Comparison of ENCODE assay signal across 10 mouse cellular contexts in the genomic region with DNA sequence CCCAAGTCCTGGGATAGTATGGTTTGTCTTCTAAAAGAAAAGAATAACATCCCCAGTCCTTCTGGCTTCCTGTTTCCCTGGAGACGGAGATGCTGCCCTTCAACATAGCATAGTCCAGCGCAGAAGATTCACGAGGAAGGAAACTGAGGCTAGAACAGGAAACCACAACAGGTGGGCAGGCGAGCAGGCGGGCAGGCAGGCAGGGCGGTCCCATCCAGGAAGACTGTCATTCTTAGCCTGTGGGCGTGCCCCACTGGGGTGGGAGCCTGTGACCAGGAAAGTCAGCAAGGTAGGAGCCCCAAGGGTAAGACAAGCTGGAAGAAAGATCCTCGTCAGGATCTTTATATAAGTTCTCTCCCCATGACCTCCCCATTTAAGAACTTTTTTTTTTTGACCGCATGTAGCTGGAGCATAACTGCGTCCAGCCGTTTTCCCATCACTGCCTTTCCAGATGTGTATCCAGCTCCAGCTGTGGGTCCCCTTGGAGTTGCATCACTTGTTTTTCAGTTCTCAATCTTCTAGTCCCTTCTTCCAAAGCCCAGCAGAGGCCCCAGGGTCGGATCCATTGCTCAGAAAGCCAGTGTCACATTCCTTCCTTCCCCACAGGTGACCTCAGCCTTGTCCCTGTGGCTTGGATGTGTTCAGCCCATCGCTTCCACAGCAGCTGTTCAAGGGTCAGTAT. TPM values are rescaled to one million over a fixed set of nuclear protein-coding genes. Genes with fewer than 3 reads are reported as not detected.
DNase-seq lines count a peak whose midpoint lies in the region; ATAC-seq and TF ChIP-seq lines count a peak whose summit lies in the region.
"Had no signal": no experiment of that assay in that cellular context is flagged by ENCODE, and none has a peak within 500 bp of the region (broad histone marks: within the 10 kb centered on the region; RNA-seq: fewer than 3 reads in every experiment).

No protein-coding gene starts in this region.

- no peaks in the 10 kb centered on the region for H3K36me3 ChIP-seq in heart, adult 2 months (ENCODE audit: control insufficient read depth, insufficient read depth, low read length)
- H3K36me3 ChIP-seq in heart, embryonic 11.5 days (ENCODE audit: control insufficient read depth, insufficient read depth, low read length) = peaks cover 6% of the 10 kb centered on the region

- peak overlapping the region; percentile 3 for H3K27ac ChIP-seq in heart, adult 2 months
- H3K27ac ChIP-seq in heart, embryonic 11.5 days (ENCODE audit: low read depth, low read length) = no peak overlapping the region
- H3K27ac ChIP-seq in bone marrow, adult 2 months (ENCODE audit: control insufficient read depth, insufficient read depth, low read depth, low read length, poor library complexity) = peak overlapping the region; percentile 64
- no peak overlapping the region for H3K27ac ChIP-seq in left cerebral cortex, adult 2 months
- H3K27ac ChIP-seq: forebrain, embryonic 15.5 days had no signal

- no peaks in the 10 kb centered on the region for H3K9me3 ChIP-seq in heart, embryonic 11.5 days (replicated peaks; ENCODE audit: control insufficient read depth, low read length)
- H3K9me3 ChIP-seq: forebrain, embryonic 15.5 days had no signal

- intact Hi-C loops in heart, adult 2 months (cut with DNase I) = no loop called here
- intact Hi-C loops in left cerebral cortex, adult 2 months (cut with DNase I) = no loop called here

- H3K4me2 ChIP-seq in heart, embryonic 11.5 days = no peak overlapping the region
- H3K4me2 ChIP-seq: forebrain, embryonic 15.5 days had no signal

- no peak overlapping the region for H3K9ac ChIP-seq in heart, adult 2 months (ENCODE audit: low read depth, low read length)
- no peak overlapping the region for H3K9ac ChIP-seq in heart, embryonic 11.5 days (ENCODE audit: low read depth, low read length)
- H3K9ac ChIP-seq: forebrain, embryonic 15.5 days had no signal

- no peak for TF ChIP-seq EP300 in heart, adult 2 months (IDR thresholded peaks at IDR 0.05; ENCODE audit: insufficient read depth, low read depth, low read length)

- DNase-seq in heart, adult 2 months = peak; percentile 62 to 73
- DNase-seq in induced T-regulatory cell, adult 2 months (ENCODE audit: low read depth) = peak; percentile 75
- peak; percentile 90 to 91 for DNase-seq in spleen, postnatal 36 days (ENCODE audit: low spot score in 2 of 2)
- no peak for DNase-seq in layer of hippocampus, adult 9-11 months
- DNase-seq in left cerebral cortex, adult 2 months (ENCODE audit: extremely low spot score in 1 of 2, low spot score in 2 of 2) = no peak

- H3K4me3 ChIP-seq in heart, adult 2 months = no peak overlapping the region
- H3K4me3 ChIP-seq in heart, embryonic 11.5 days (ENCODE audit: low read depth, low read length) = no peak overlapping the region
- peak overlapping the region; percentile 13 for H3K4me3 ChIP-seq in bone marrow, adult 2 months (replicated peaks; ENCODE audit: control insufficient read depth, low read depth, low read length)
- H3K4me3 ChIP-seq in left cerebral cortex, adult 2 months = no peak overlapping the region
- H3K4me3 ChIP-seq: forebrain, embryonic 15.5 days had no signal

- TF ChIP-seq POLR2A in heart, adult 2 months (IDR thresholded peaks at IDR 0.05; ENCODE audit: insufficient read depth, low read depth, low read length) = no peak
- TF ChIP-seq POLR2A in bone marrow, adult 2 months (IDR thresholded peaks at IDR 0.05; ENCODE audit: borderline replicate concordance, control insufficient read depth, low read depth, low read length) = no peak

- 31% methylated on average over 13 of the region's 13 CpGs for WGBS in heart, adult 2 months
- WGBS in heart, embryonic 11.5 days (ENCODE audit: insufficient replicate concordance) = 56% methylated on average over 13 of the region's 13 CpGs
- 3% methylated on average over 13 of the region's 13 CpGs for WGBS in bone marrow, adult 2 months

- no peaks in the 10 kb centered on the region for H3K79me2 ChIP-seq in heart, adult 2 months (replicated peaks; ENCODE audit: control insufficient read depth, insufficient read depth, low read length)

- ATAC-seq in heart, embryonic 11.5 days (replicated peaks; ENCODE audit: insufficient number of reproducible peaks, low FRiP score, low TSS enrichment) = no peak
- ATAC-seq in cerebellum, adult (ENCODE audit: insufficient number of reproducible peaks, low FRiP score, low TSS enrichment) = no peak
- ATAC-seq: forebrain, embryonic 15.5 days; midbrain, embryonic 16.5 days had no signal

- no peaks in the 10 kb centered on the region for H3K27me3 ChIP-seq in heart, adult 2 months (ENCODE audit: control insufficient read depth, insufficient read depth, low read length)
- no peaks in the 10 kb centered on the region for H3K27me3 ChIP-seq in heart, embryonic 11.5 days (ENCODE audit: control insufficient read depth, insufficient read depth, low read length)
- H3K27me3 ChIP-seq: forebrain, embryonic 15.5 days had no signal

- H3K4me1 ChIP-seq in heart, adult 2 months (ENCODE audit: control insufficient read depth, insufficient read depth, low read length) = peaks cover 14% of the 10 kb centered on the region
- H3K4me1 ChIP-seq in heart, embryonic 11.5 days (ENCODE audit: control insufficient read depth, insufficient read depth, low read length) = peaks cover 18% of the 10 kb centered on the region
- H3K4me1 ChIP-seq in bone marrow, adult 2 months (ENCODE audit: control insufficient read depth, insufficient read depth, low read length) = peaks cover 17% of the 10 kb centered on the region
- H3K4me1 ChIP-seq: forebrain, embryonic 15.5 days had no signal

- no peak for TF ChIP-seq CTCF in heart, adult 2 months (IDR thresholded peaks at IDR 0.05)
- TF ChIP-seq CTCF in bone marrow, adult 2 months (IDR thresholded peaks at IDR 0.05; ENCODE audit: control insufficient read depth, insufficient read depth, low read length) = no peak
- no peak for TF ChIP-seq CTCF in left cerebral cortex, adult 2 months (IDR thresholded peaks at IDR 0.05)

RNA-seq across cellular contexts. Expression of a gene that starts 13.0 kb away (rescaled TPM):
- total RNA-seq in heart, adult 2 months (2021) = 10 to 100 TPM; 24.1 to 40.7 TPM
- 63.1 and 73.5 TPM in 2 replicates for polyA plus RNA-seq in heart, adult 2 months (2012; rRNA removed)
- polyA plus RNA-seq in heart, embryonic 11.5 days (2014; fragmentation: Nextera tagmentation; extraction: Ambion mirVana) = 0.55 and 1.7 TPM in 2 replicates
- 71.5 and 171 TPM in 2 replicates for polyA plus RNA-seq in bone marrow, adult 2 months (2011; ENCODE audit: insufficient read depth, insufficient read length, low replicate concordance, missing spikeins)
- 1 to 10 TPM; 1.2 to 1.4 TPM for total RNA-seq in left cerebral cortex, adult 2 months (2021)

RNA-seq across cellular contexts. Expression of a gene that starts 35.9 kb away (rescaled TPM):
- 100 to 1,000 TPM; 264 to 318 TPM for total RNA-seq in heart, adult 2 months (2021)
- 184 and 264 TPM in 2 replicates for polyA plus RNA-seq in heart, adult 2 months (2012; rRNA removed)
- 90.6 and 94.9 TPM in 2 replicates for polyA plus RNA-seq in heart, embryonic 11.5 days (2014; fragmentation: Nextera tagmentation; extraction: Ambion mirVana)
- polyA plus RNA-seq in bone marrow, adult 2 months (2011; ENCODE audit: insufficient read depth, insufficient read length, low replicate concordance, missing spikeins) = 35.1 and 81.6 TPM in 2 replicates
- total RNA-seq in left cerebral cortex, adult 2 months (2021) = 10 to 100 TPM; 78.9 to 85.0 TPM

RNA-seq across cellular contexts. Expression of a gene that starts 40.5 kb away (rescaled TPM):
- total RNA-seq in heart, adult 2 months (2021) = 10 to 100 TPM; 28.4 to 31.1 TPM
- 33.2 and 41.7 TPM in 2 replicates for polyA plus RNA-seq in heart, adult 2 months (2012; rRNA removed)
- 117 and 135 TPM in 2 replicates for polyA plus RNA-seq in heart, embryonic 11.5 days (2014; fragmentation: Nextera tagmentation; extraction: Ambion mirVana)
- 36.2 and 51.6 TPM in 2 replicates for polyA plus RNA-seq in bone marrow, adult 2 months (2011; ENCODE audit: insufficient read depth, insufficient read length, low replicate concordance, missing spikeins)
- total RNA-seq in left cerebral cortex, adult 2 months (2021) = 10 to 100 TPM; 19.8 to 20.0 TPM

RNA-seq across cellular contexts. Expression of a gene that starts 43.2 kb away (rescaled TPM):
- total RNA-seq in heart, adult 2 months (2021) = 100 to 1,000 TPM; 186 to 203 TPM
- polyA plus RNA-seq in heart, adult 2 months (2012; rRNA removed) = 234 and 293 TPM in 2 replicates
- polyA plus RNA-seq in heart, embryonic 11.5 days (2014; fragmentation: Nextera tagmentation; extraction: Ambion mirVana) = 266 and 306 TPM in 2 replicates
- 111 and 170 TPM in 2 replicates for polyA plus RNA-seq in bone marrow, adult 2 months (2011; ENCODE audit: insufficient read depth, insufficient read length, low replicate concordance, missing spikeins)
- 100 to 1,000 TPM; 537 to 552 TPM for total RNA-seq in left cerebral cortex, adult 2 months (2021)

RNA-seq across cellular contexts. Expression of a gene that starts 56.2 kb away (rescaled TPM):
- 1 to 10 TPM; 1.9 to 2.4 TPM for total RNA-seq in heart, adult 2 months (2021)
- 5.9 and 9.2 TPM in 2 replicates for polyA plus RNA-seq in heart, adult 2 months (2012; rRNA removed)
- 1.2 and 2.3 TPM in 2 replicates for polyA plus RNA-seq in heart, embryonic 11.5 days (2014; fragmentation: Nextera tagmentation; extraction: Ambion mirVana)
- 25.2 and 41.8 TPM in 2 replicates for polyA plus RNA-seq in bone marrow, adult 2 months (2011; ENCODE audit: insufficient read depth, insufficient read length, low replicate concordance, missing spikeins)
- 1 to 10 TPM; 5.4 to 7.4 TPM for total RNA-seq in left cerebral cortex, adult 2 months (2021)

Comparison
In these comparisons a context has a peak if more than half of its experiments do, and no peak if none do; other contexts are left out.
1. H3K27ac ChIP-seq: peak in heart, adult 2 months (single experiment) and bone marrow, adult 2 months (single experiment); none in heart, embryonic 11.5 days (single experiment) and left cerebral cortex, adult 2 months (single experiment).
2. RNA of a gene that starts 13.0 kb away (polyA plus RNA-seq): 71.5 to 171 TPM in bone marrow, adult 2 months and 63.1 to 73.5 TPM in heart, adult 2 months; 0.55 to 1.7 TPM in heart, embryonic 11.5 days; every median in the first group is over 10 times any median in the second.
3. DNase-seq: peak in heart, adult 2 months (2 of 2), induced T-regulatory cell, adult 2 months (single experiment) and spleen, postnatal 36 days (2 of 2); none in layer of hippocampus, adult 9-11 months (single experiment) and left cerebral cortex, adult 2 months (0 of 2).